Mouse (Mus musculus) bone marrow macrophage, adult 2 months (primary cell): Measurements from ENCODE around the gene AW011738.

ENCODE experiments used
- CTCF ChIP-seq: IDR thresholded peaks from 2 replicates; pipeline ENCODE4 v1.5.1; 2012; ENCODE audit warnings: low read depth, mild to moderate bottlenecking, low read length, moderate library complexity
- POLR2A ChIP-seq: IDR thresholded peaks from 2 replicates; pipeline ENCODE4 v1.6.1; 2012; ENCODE audit warnings: mild to moderate bottlenecking, low read depth, low read length, borderline replicate concordance

- TF ChIP-seq POLR2A, result no peak
- no peak for TF ChIP-seq CTCF
These were observed 5.8 kb upstream of the AW011738 start, which contains the start of gene Agrn for GRCm38 (mm10) chr4:156197131-156197828.
